Mouse (Mus musculus) limb, embryonic 11.5 days (tissue): ENCODE results near the gene Igf1r. TPM values are rescaled to one million over a fixed set of nuclear protein-coding genes. Genes with fewer than 3 reads are reported as not detected.

Source experiments
- ATAC-seq: fragments of 200-750 bp; cut with Nextera tagmentation; 2 replicates; pipeline ENCODE4 v1.8.0; 2017; ENCODE audit warnings: low read depth; ENCODE audit not compliant: insufficient number of reproducible peaks, low FRiP score, low TSS enrichment
- DNase-seq: peaks from one replicate; pipeline ENCODE4 v3.0.0-alpha.2; 2015; ENCODE audit warnings: low spot score
- H3K27ac ChIP-seq: fragments of 300-500 bp; sonication (generic); replicated peaks from 2 replicates; pipeline ENCODE4 v1.5.1; 2014; ENCODE audit warnings: low read depth, mild to moderate bottlenecking, low read length
- H3K27me3 ChIP-seq: fragments of 300-500 bp; sonication (generic); 2 replicates; pipeline ENCODE4 v1.6.1; 2014; ENCODE audit warnings: mild to moderate bottlenecking, low read length, mixed read lengths; ENCODE audit not compliant: control insufficient read depth, insufficient read depth
- H3K36me3 ChIP-seq: fragments of 300-500 bp; sonication (generic); 2 replicates; pipeline ENCODE4 v1.6.1; 2014; ENCODE audit warnings: mild to moderate bottlenecking, low read length, moderate library complexity, mixed read lengths; ENCODE audit not compliant: control insufficient read depth, insufficient read depth
- H3K4me1 ChIP-seq: fragments of 300-500 bp; sonication (generic); 2 replicates; pipeline ENCODE4 v1.6.1; 2014; ENCODE audit warnings: low read length, mixed read lengths; ENCODE audit not compliant: control insufficient read depth, insufficient read depth
- H3K4me2 ChIP-seq: fragments of 300-500 bp; sonication (generic); 2 replicates; pipeline ENCODE4 v1.6.1; 2014; ENCODE audit warnings: low read depth, mild to moderate bottlenecking, moderate library complexity; ENCODE audit not compliant: severe bottlenecking
- H3K4me3 ChIP-seq: fragments of 300-500 bp; sonication (generic); 2 replicates; pipeline ENCODE4 v1.5.1; 2014; ENCODE audit warnings: low read depth, low read length
- H3K9ac ChIP-seq: fragments of 300-500 bp; sonication (generic); 2 replicates; pipeline ENCODE4 v1.6.1; 2014; ENCODE audit warnings: mild to moderate bottlenecking, low read length
- H3K9me3 ChIP-seq: fragments of 300-500 bp; sonication (generic); 2 replicates; pipeline ENCODE4 v1.6.1; 2016; ENCODE audit warnings: low read length; ENCODE audit not compliant: control insufficient read depth
- WGBS: fragments of 180-500 bp; shearing (Covaris S2); extraction: QIAGEN DNeasy Blood & Tissue Kit; methylation state at CpG from one replicate; pipeline ENCODE4 v1.1.7; 2014; 5-methylcytosine and 5-hydroxymethylcytosine counted together
- polyA plus RNA-seq: library from polyadenylated mRNA; unstranded; fragments of >200 nt; fragmentation: Nextera tagmentation; extraction: Ambion mirVana; gene quantifications from 2 replicates; pipeline ENCODE4 v1.2.1, GENCODE M21; 2014

Igf1r gene
- polyA plus RNA-seq, 1 experiment from 2014 or later: 29.9 TPM

- Histone ChIP-seq H3K4me1 (0 out of 2 replicates have a peak, but pooled peaks cover 3% of the 10 kb centered on the region), H3K27me3 (no peaks in the 10 kb centered on the region), H3K9ac (no peak overlapping the region), H3K36me3 (no peaks in the 10 kb centered on the region), H3K4me3 (no peak overlapping the region), H3K9me3 (no peaks in the 10 kb centered on the region), H3K4me2 (no peak overlapping the region), H3K27ac (no peak overlapping the region)
- ATAC-seq (no peak), DNase-seq (no peak)
- 74% methylated on average over 2 of the region's 2 CpGs for WGBS
These were observed 186.8 kb downstream of the Igf1r start for GRCm38 (mm10) chr7:68139384-68139783.

GRCm38 (mm10) chr7:68140041-68140807 is 187.6 kb downstream of the Igf1r start:
- H3K9ac ChIP-seq: no peak overlapping the region
- no peaks in the 10 kb centered on the region for H3K9me3 ChIP-seq
- no peaks in the 10 kb centered on the region for H3K27me3 ChIP-seq
- H3K4me2 ChIP-seq: no peak overlapping the region
- WGBS: 85% methylated on average over 11 of the region's 11 CpGs
- H3K4me3 ChIP-seq: no peak overlapping the region
- H3K27ac ChIP-seq: no peak overlapping the region
- ATAC-seq (no peak), DNase-seq (no peak)
- no peaks in the 10 kb centered on the region for H3K36me3 ChIP-seq
- peaks cover 5% of the 10 kb centered on the region; the same call in 1 of the 2 replicates for H3K4me1 ChIP-seq

GRCm38 (mm10) chr7:68144266-68144665 is 191.6 kb downstream of the Igf1r start:
- Histone ChIP-seq H3K36me3 (no peaks in the 10 kb centered on the region), H3K9me3 (no peaks in the 10 kb centered on the region), H3K27me3 (no peaks in the 10 kb centered on the region), H3K4me2 (no peak overlapping the region), H3K27ac (no peak overlapping the region), H3K4me3 (no peak overlapping the region), H3K4me1 (peaks cover 6% of the 10 kb centered on the region; the same call in 1 of the 2 replicates), H3K9ac (no peak overlapping the region)
- ATAC-seq (no peak), DNase-seq (no peak)
- WGBS: 78% methylated on average over 6 of the region's 6 CpGs

- DNase-seq: no peak
These were observed 195.8 kb downstream of the Igf1r start for GRCm38 (mm10) chr7:68148297-68149048.

GRCm38 (mm10) chr7:68151892-68152291 is 199.3 kb downstream of the Igf1r start:
- 58% methylated on average over 5 of the region's 5 CpGs for WGBS
- no peak overlapping the region for H3K4me2 ChIP-seq
- no peaks in the 10 kb centered on the region for H3K9me3 ChIP-seq
- no peak overlapping the region for H3K27ac ChIP-seq
- ATAC-seq (no peak), DNase-seq (no peak)
- no peaks in the 10 kb centered on the region for H3K27me3 ChIP-seq
- no peak overlapping the region for H3K9ac ChIP-seq
- no peaks in the 10 kb centered on the region for H3K36me3 ChIP-seq
- no peak overlapping the region for H3K4me3 ChIP-seq
- H3K4me1 ChIP-seq: peaks cover 5% of the 10 kb centered on the region; the same call in 1 of the 2 replicates

More at GRCm38 (mm10) chr7:68148297-68149048, 195.8 kb downstream of the Igf1r start:
- Histone ChIP-seq H3K36me3 (no peaks in the 10 kb centered on the region), H3K4me3 (no peak overlapping the region), H3K9me3 (no peaks in the 10 kb centered on the region), H3K4me1 (peaks cover 11% of the 10 kb centered on the region), H3K4me2 (no peak overlapping the region), H3K27me3 (no peaks in the 10 kb centered on the region), H3K9ac (no peak overlapping the region), H3K27ac (no peak overlapping the region)
- ATAC-seq: no peak
- 74% methylated on average over 20 of the region's 20 CpGs for WGBS

GRCm38 (mm10) chr7:68152458-68152857 is 199.8 kb downstream of the Igf1r start:
- H3K4me2 ChIP-seq: no peak overlapping the region
- no peaks in the 10 kb centered on the region for H3K36me3 ChIP-seq
- no peaks in the 10 kb centered on the region for H3K27me3 ChIP-seq
- no peak overlapping the region for H3K9ac ChIP-seq
- 85% methylated on average over 8 of the region's 8 CpGs for WGBS
- no peaks in the 10 kb centered on the region for H3K9me3 ChIP-seq
- DNase-seq (no peak), ATAC-seq (no peak)
- H3K4me3 ChIP-seq: no peak overlapping the region
- no peak overlapping the region for H3K27ac ChIP-seq
- H3K4me1 ChIP-seq: peaks cover 5% of the 10 kb centered on the region; the same call in 1 of the 2 replicates

GRCm38 (mm10) chr7:68153269-68153668 is 200.6 kb downstream of the Igf1r start:
- ATAC-seq: no peak
- no peaks in the 10 kb centered on the region for H3K9me3 ChIP-seq
- H3K27me3 ChIP-seq: no peaks in the 10 kb centered on the region
- H3K27ac ChIP-seq: no peak overlapping the region
- H3K4me2 ChIP-seq: no peak overlapping the region
- H3K4me3 ChIP-seq: no peak overlapping the region
- no peaks in the 10 kb centered on the region for H3K36me3 ChIP-seq
- H3K4me1 ChIP-seq: peaks cover 5% of the 10 kb centered on the region; the same call in 1 of the 2 replicates
- H3K9ac ChIP-seq: no peak overlapping the region
- DNase-seq: no peak
- WGBS: 89% methylated on average over 8 of the region's 8 CpGs

- DNase-seq (no peak), ATAC-seq (no peak)
- Histone ChIP-seq H3K9ac (no peak overlapping the region), H3K4me2 (no peak overlapping the region), H3K9me3 (no peaks in the 10 kb centered on the region), H3K4me3 (no peak overlapping the region), H3K4me1 (peaks cover 7% of the 10 kb centered on the region), H3K27ac (no peak overlapping the region), H3K36me3 (no peaks in the 10 kb centered on the region), H3K27me3 (no peaks in the 10 kb centered on the region)
- WGBS: 78% methylated on average over 7 of the region's 7 CpGs
These were observed 202.0 kb downstream of the Igf1r start for GRCm38 (mm10) chr7:68154588-68154987.
